Mouse (Mus musculus) left cerebral cortex, postnatal 4 days (tissue): ENCODE results near the gene Pacsin1. TPM values are rescaled to one million over a fixed set of nuclear protein-coding genes. Genes with fewer than 3 reads are reported as not detected.

Experiments
- DNase-seq: peaks from one replicate; pipeline ENCODE4 v3.0.0-alpha.2; 2022
- intact Hi-C: fragments of 180-260 bp; cut with DNase I; formaldehyde crosslinking; loops from one replicate; pipeline ENCODE4 v1.15.1; 2025
- total RNA-seq, 2 experiments: library from RNA; stranded (reverse); gene quantifications; 2 replicates each; pipeline ENCODE4 v1.2.3; 2021

Pacsin1 gene
- total RNA-seq, 2 experiments from 2014 or later = 66.7 to 77.1 TPM

DNA sequence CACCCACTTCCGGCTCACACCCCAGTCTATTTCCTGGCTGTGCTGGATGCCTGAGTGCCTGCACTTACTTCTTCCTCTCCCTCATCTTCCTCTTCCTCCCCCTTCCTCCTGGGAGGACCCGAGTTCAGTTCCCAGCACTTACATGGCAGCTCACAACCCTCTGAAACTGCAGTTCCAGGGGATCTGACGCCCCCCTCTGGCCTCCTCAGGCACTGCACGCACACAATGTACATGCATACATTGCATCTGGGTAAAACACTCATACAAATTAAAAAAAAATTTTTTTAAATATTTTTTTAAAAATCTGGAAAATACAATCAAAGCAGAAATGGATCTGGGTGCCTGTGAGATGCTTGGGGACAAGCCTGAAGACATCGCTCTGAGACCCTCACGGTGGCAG, 16.4 kb downstream of the Pacsin1 start:
- intact Hi-C loops = no loop called here
- no peak for DNase-seq

DNA sequence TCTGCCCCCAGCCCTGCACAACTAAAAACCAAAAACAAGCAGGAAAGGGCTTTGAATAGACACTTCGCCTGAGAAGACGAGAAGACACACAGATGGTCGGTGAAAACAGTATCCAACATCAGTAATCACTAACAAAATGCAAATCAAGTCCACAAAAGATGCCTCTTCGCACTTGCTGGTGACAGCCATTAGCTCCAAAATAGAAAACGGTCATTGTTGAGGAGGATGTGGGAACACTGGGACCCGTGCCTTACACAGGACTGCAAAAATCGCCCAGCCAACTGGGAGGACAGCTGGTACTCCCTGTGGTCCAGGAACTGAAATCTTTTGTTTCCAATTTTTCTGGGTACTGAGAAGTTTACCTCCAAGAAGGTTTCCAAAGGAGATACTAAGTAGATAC, 18.6 kb downstream of the Pacsin1 start:
- DNase-seq = no peak
- intact Hi-C loops = no loop called here

DNA sequence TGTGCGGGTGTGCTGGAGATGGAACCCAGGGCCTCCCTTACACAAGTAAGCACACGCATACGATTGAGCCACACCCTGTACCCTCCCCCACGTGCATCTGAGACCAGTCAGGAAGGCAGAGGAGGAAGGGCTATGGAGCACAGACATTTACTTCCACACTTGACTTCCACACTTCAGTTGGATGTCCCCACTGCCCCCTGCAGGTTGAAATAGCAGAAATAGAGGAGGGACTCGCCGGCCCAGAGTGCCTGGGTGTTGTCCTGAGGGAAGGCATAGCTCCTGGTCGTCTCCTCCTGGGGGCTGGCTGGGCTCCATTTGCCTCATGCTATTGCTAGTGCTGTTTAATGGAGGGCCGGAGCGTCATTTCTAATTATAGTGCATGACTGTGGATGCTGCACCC, 20.1 kb downstream of the Pacsin1 start:
- intact Hi-C loops = no loop called here
- DNase-seq = no peak

DNA sequence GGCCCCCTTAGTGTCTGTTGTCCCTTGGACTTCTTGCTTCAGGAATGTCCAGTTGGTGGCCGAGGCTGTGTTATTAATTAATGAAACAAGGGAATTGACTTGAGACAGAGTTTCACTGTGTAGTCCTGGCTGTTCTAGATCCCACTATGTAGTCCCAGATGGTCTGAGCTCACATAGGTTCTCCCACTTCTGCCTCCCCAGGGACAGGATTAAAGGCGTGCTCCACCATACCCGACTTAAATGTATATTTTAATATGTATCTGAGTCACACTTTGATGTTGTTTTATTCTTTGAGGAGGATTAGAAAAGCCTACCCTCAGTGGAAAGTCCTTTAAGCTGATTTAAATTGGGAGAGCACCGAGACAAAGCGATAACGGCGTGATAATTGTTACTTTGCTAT, 21.0 kb downstream of the Pacsin1 start:
- DNase-seq = no peak
- intact Hi-C loops = no loop called here

DNA sequence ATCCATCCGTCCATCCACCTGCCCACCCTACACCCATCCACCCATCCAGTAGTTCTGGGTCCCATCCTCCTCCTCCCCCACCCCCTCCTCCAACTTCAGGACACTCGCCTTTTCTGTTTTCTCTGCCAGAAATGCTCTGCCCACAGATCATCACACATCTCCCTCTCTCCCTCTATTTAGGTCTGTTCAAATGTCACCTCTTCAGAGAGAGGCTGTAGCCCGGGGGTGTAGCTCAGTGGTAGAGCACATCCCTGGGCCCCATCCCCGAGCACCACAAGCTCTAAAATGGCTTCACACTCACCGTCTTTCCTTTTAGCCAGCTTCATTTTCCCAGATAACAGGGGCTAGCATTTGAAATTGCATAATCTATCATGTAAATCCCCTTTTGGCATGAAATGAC, 22.4 kb downstream of the Pacsin1 start:
- DNase-seq = no peak

DNA sequence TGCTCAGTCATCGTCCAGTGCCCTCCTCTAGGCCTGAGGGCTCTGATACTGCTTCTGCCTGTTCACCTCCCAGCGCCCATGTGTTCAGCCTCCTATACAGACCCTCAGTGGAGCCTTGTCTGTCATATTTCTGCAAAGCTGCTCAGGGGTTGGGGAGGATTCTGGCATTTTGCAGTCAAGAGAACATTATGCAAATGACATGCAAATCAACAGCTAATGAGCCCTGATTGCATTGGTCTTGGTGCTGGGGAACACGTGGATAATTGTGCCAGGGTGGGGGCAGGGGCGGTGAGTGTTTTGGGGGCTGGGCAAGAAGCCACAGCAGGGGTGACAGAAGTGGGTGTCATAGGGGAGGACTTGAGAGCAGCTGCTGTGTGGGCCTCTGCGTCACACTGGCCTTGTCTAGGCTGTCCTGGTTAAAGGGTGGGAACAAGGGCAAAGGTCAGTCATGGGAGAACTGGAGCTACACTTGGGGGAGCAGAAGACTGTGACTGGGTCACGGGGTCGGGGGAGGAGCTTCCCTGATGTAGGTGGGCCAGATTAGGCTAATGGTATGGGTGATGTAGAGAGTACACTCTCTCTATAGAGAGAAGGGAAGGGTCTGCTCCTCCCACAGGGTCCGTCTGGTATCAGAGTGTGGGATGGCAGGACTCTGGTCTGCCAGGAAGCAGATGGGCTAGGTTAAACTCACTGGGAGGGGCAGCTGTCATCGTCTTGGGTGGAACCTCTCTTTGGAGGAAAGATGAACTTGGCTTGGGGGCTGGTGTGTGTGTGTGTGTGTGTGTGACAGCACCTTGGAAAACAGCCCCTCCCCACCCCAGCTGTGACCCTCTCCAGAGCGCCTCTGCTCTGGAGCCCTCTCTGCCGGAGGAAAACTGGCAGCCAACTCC, 23.9 kb downstream of the Pacsin1 start:
- intact Hi-C loops = no loop called here
- peak; percentile 81 for DNase-seq

More for the DNA sequence above, 22.4 kb downstream of the Pacsin1 start:
- intact Hi-C loops = no loop called here

DNA sequence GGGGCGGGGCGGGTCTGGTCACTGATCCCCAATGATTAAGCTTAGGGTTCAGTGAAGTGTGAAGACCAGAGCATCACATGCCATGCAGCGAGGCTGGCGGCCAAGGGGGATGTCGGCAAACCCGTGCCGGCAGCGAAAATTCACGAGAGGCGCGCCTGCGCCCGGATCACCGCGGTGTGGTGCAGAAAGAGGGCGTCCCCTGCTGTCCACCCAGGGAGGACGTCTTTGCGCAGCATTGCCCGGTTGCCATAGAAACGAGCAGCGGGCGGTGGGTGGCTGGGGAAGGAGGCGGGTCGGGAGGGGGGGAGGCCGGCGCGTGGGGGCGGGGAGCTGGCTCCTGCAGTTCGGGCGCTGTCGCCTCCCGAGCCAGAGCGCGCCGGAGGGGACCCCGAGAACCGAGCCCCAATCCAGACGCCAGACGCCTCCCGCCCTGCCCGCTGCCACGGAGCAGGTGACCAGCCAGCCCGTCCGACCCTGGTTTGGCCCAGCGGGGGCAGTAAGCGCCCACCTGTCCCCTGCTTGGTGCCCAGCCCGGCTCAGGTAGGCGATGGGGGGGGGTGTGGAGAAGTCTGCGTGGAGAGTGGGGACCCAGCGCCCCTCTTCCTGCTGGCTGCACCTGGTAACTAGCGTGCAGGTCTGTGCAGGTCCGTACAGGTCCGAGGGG, 29.7 kb downstream of the Pacsin1 start:
- intact Hi-C loops = no loop called here
- DNase-seq = peak; percentile 91

DNA sequence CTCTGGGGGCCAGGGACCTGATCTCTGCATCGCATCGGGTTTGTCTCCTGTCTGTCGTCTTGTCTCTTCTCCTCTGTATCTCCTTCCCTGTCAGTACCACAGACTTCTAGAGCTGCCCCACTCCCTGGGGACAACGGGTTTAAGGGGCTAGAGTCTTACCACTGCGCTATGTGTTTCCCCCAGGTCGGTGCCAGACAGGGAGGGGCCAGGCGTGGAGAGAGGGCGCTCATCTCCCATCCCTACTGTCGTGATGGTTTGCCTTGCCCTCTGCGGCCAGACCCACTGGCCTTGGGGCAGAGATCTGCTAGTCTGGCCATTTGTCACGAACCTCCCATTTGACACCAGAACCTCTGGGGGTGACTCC, 30.2 kb downstream of the Pacsin1 start:
- peak; percentile 35 for DNase-seq
- intact Hi-C loops = no loop called here

DNA sequence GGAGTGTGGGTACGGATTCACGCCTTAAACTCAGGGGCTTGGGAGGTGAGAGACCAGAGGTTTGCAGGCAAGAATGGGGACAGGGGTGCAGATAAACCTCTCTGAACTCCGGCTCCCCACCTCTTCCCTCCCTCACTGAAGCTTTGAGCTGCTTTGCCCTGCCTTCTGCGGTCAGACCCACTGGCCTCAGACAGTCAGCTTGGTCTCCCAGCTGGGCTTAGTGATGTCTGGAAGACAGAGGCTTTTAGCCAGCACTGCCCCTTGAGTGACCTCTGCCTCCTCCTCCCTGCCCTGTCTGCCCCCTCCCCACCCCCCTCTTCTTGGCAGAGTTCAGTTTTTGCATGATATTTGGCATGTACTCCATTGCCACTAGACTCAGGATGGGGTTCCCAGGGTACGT, 31.1 kb downstream of the Pacsin1 start:
- intact Hi-C loops = no loop called here
- DNase-seq = no peak

DNA sequence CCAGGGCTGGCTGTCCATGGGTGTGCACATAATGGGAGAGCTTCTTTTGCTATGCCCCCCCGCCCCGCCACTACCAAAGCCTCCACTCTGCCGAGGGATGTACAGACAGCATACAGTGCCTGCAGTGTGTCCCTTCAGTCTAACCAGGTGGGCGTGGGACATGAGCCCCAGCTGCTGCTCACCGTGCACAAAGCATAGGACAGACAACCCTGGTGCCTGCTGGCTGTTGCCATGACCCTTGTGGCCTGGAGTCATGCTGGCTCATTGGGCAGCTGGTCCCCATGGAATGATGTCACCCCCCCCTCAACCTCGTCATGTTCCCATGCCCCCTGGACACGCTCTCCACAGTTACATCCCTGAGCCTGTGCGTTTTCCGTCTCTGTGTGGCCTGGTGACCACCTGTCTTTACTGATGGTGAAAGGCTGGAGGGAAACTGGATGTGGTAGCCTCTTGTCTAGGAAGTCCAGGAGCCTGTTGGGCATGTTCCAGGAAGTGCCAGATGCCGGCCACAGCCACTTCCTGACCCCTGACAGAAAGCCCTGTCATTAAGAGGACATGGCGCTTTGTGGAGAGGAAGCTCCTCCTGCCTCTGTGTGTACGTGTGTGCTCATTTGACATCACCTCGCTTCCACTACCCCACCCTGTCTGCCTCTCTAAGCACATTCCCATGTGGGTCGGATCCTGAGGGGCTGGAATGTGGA, 35.8 kb downstream of the Pacsin1 start:
- no peak for DNase-seq
- intact Hi-C loops = no loop called here

DNA sequence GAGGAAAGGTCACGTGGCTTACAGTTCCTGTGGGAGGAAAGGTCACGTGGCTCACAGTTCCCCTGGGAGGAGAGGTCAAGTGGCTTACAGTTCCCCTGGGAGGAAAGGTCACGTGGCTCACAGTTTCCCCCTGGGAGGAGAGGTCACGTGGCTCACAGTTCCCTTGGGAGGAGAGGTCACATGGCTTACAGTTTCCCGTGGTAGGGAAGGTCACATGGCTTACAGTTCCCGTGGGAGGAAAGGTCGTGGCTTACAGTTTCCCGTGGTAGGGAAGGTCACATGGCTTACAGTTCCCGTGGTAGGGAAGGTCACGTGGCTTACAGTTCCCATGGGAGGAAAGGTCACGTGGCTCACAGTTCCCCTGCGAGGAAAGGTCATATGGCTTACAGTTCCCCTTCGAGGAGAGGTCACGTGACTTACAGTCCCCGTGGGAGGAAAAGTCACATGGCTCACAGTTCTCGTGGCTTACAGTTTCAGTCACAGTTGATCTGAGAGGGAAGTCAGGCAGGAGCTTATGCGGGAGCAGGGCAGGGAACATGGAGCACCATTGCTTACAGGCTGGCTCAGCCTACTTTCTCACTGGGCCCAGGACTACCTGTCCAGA, 44.4 kb downstream of the Pacsin1 start:
- DNase-seq = no peak
- intact Hi-C loops = no loop called here

DNA sequence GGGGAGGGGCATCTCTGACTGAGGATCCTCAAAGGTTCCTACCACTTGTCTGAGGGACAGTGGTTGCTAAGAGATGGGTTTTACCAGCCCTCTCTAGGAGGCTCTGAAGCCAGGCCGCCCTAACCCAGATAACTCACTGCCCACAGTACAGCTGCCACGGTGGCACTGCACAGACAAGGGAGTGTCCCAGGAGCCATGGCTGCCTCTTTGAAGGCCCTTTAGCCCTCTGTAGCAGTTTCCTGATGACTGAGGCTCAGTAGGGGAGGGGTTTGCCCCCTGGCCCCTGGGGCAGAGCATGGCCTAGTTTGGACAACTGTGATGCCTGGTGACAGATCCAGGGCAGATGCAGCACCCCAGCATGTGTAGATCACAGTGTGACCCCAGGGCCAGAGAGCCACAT, 45.5 kb downstream of the Pacsin1 start:
- DNase-seq = no peak
- intact Hi-C loops = no loop called here

DNA sequence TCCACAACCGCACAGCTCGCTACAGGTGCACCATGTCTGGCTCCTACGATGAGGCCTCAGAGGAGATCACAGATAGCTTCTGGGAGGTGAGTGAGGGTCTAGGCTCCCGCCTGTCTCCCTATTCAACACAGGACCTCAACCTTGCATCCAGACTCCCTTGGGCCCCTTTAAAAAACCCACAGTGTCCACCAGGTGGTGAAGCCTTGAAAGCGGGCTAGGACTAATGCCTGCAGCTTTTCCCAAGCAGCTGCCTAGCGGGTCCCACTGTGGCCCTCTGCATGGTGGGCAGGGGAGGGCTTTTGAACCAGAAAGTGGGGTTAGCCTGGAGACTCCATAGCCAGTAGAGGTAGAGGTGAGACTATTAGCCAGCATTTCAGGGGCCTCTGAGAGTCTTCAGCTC, 46.5 kb downstream of the Pacsin1 start:
- intact Hi-C loops = no loop called here
- DNase-seq = no peak

DNA sequence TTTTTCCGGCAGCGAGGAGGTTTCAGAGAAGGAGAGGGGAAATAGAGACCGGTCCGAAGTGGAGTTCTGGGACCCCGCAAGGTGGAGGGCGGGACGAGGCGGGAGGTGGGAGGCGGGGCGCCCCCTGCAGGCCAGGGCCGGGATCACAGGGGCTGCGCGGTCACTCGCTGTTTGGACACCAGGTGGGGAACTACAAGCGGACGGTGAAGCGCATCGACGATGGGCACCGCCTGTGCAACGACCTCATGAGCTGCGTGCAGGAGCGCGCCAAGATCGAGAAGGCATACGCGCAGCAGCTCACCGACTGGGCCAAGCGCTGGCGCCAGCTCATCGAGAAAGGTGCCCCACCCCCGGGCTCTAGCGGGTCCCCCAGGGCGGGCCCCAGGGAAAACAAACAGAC, 47.2 kb downstream of the Pacsin1 start:
- intact Hi-C loops = no loop called here
- peak; percentile 69 for DNase-seq

DNA sequence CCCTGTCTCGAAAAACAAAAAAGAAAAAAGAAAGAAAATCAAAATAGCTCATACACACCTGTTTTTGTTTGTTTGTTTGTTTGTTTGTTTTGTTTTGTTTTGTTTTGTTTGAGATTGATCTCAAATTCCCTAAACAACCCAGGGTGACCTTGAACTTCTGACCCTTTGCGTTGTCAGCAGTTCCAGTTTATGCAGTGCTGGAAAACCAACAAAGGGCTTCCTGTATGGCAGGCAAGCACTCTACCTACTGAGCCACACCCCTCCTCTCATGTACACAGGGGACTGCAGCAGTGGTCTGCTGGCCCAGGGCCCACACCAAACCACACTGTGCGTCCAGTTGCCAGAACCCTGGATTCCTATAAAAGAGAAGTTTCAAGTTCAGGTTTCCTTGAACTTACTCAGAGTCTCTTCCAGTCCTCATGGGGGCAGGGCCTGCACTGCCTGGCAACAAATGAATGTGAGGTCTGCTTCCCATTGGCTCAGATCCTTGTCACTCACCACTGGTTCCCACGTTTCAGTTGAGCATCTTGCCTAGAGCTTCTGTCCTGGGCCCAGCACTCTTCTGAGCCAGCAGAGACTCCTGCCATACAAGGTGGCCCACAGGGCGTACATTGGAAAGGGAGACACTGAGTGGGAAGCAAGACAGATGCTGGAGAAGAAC, 48.8 kb downstream of the Pacsin1 start:
- DNase-seq = no peak
- intact Hi-C loops = no loop called here

DNA sequence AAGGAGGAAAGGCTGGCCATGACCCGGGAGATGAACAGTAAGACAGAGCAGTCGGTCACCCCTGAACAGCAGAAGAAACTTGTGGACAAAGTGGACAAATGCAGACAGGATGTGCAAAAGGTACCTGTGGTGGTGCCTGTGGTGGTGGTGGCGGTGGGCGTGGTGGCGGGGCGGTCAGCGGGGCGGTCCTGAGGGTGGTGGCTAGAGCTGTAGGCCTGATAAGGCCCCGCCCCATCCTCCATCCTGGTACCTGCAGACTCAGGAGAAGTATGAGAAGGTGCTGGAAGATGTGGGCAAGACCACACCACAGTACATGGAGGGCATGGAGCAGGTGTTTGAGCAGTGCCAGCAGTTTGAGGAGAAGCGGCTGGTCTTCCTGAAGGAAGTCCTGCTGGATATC, 50.4 kb downstream of the Pacsin1 start:
- DNase-seq = no peak
- intact Hi-C loops = no loop called here

DNA sequence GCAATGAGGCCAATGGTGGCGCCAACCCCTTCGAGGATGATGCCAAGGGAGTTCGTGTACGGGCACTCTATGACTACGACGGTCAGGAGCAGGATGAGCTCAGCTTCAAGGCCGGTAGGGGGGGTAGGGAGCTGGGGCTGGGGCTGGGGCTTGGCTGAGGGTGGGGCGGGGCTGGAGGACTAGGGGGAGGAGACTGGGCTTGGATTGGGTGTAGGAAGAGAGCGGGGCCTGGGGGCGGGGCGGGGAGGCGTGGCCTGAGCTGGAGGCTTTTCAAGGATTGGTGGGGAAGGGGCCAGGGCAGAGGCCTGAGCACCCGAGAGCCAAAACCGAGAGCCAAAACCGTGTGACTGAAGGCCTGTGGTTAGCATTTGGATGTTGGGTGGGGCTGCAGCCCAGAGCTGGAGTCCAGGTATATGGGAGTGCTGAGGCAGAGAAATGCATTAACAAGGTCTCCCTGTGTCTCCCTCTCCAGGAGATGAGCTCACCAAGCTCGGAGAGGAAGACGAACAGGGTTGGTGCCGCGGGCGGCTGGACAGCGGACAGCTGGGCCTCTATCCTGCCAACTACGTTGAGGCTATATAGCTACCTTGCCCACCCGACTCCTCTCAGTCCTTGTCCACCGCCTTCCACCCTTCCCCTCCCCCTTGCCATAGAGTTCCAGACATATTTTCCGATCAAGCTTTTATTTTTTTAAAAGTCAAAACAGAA, 52.8 kb downstream of the Pacsin1 start:
- intact Hi-C loops = no loop called here
- DNase-seq = peak; percentile 95

DNA sequence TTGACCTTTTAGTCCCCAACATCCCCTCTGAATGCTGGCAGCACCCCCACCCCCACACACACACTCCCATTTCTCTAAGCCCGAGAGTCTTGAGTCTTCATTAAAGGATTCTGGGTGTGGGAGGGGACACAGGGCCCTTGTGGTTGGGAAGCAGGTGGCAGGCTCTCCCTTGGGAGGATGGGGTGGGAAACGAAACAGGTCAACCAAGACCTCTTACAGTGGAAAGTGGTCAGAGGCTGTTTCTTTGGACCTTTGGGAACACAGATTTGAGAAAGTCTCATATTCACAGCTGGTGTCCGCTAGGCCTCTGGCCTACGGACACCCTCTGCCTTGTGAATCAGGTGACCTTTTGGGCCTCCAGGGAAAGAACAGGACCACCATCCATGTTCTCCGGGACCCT, 54.3 kb downstream of the Pacsin1 start:
- no peak for DNase-seq

DNA sequence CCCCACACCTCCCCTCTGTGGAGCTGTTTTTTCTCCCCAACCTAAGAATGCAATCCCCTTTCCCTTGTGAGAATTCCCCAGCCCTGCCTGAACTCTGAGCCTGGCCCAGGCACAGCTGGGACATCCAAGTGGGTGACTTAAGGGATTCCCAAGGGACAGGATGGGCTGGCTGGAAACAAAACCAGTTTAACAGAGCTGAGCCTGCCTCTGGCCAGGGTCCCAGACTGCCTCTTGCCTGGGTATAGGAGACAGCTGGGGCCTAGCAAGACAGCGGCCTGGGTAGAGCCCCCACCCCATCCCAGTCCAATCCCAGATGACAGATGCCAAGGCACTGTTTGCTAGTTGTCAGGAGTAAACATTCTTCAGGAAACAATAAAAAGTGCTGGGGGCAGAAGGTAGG, 57.5 kb downstream of the Pacsin1 start:
- DNase-seq = peak; percentile 89
- intact Hi-C loops = no loop called here

More for the DNA sequence above, 54.3 kb downstream of the Pacsin1 start:
- intact Hi-C loops = no loop called here

DNA sequence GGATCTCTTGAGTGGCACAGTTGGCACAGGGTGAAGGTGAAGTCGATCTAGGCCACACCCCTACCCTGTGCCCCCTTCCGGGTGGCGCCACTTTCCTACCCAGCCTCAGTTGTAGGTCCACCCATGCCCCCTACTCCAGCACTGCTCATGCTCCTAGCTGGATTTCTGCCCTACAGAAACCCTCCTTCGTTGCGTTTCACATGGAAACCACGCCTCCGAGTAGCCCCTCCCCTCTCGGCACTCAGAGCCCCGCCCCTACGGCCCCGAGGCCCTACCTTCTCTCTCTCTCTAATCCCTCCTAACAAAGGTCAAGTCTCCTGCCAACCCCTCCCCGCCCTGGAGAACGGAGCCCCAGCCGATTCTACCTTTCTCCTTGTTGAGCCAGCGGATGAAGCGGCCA, 61.5 kb downstream of the Pacsin1 start:
- DNase-seq = no peak
- intact Hi-C loops = no loop called here
